Mouse (Mus musculus): ENCODE results near the gene Prox2. TPM values are rescaled to one million over a fixed set of nuclear protein-coding genes. Genes with fewer than 3 reads are reported as not detected.

The Prox2 gene
- 5.3 and 5.6 TPM in 2 replicates for polyA plus RNA-seq (2012)

DNA sequence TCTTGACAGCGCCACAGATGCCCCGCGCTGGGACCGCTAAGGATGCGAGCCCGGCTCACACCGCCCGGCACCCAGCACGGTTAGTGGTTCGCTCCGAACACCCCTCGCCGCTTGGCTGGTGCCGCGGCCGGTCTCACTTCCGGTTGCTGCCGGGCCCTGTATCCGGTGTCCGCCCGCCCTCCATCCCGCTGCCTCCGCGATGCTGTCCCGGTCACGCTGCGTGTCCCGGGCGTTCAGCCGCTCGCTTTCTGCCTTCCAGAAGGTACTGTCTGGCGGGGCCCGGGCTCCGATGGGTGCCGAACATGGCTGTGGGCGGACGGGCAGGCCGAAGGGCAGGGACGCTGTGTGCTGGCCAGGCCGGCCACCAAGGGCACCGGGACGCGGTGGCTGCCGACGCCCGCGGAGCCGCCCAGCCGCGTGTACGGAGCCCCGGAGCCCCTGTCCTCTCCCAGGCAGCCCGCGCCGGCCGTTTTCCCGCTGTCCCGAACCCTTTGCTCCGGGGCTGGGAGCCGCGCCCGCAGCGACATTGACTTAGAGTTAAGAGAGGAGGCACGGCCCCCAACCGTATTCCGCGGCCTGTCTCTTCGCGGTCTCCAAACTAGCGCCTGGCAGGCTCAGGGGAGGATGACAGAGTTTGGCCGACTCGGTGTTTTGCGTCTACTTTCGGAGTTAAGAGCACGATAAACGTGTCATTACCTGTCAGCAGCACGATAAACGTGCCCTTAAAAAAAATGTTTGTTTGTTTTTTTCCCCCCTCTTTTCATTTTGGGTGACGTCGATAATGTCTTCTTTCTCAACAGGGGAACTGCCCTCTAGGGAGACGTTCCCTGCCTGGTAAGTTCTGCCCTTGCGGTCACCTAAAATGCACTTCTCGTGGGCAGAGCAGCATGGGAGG is at the start of gene Prox2, which contains the start of gene Dlst:
Gene Prox2 (minus strand): TSS at position 62 of the 895 bp plus-strand sequence.
Gene Dlst (plus strand): TSS at position 136 of the 895 bp plus-strand sequence.
- no peak for TF ChIP-seq GATA1 (IDR thresholded peaks at IDR 0.05; ENCODE audit: low read length)

GRCm38 (mm10) chr12:85159592-85159991 is 49.0 kb upstream of the Prox2 start:
- no peak for TF ChIP-seq GATA1 (IDR thresholded peaks at IDR 0.05; ENCODE audit: low read length)

DNA sequence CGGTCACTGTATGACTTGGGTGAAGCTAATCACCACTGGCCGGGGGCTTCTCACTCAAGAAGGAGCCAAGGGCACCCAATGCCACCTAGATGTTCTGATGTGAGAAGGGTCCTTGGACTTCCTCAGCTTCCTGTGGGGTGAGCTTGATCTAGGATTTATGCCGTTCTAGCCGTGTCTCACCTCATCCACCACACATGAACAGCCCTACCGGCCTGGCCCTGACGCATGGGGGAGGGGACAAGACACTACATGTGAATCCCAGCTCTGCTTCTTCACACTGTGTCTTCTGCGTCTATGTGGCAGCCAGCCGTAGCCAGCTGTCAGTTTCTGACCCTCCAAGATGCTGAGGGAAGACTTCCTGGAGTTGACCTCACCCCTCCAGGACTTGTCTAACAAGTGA is 48.2 kb upstream of the Prox2 start:
- TF ChIP-seq GATA1 (IDR thresholded peaks at IDR 0.05; ENCODE audit: low read length), result no peak

DNA sequence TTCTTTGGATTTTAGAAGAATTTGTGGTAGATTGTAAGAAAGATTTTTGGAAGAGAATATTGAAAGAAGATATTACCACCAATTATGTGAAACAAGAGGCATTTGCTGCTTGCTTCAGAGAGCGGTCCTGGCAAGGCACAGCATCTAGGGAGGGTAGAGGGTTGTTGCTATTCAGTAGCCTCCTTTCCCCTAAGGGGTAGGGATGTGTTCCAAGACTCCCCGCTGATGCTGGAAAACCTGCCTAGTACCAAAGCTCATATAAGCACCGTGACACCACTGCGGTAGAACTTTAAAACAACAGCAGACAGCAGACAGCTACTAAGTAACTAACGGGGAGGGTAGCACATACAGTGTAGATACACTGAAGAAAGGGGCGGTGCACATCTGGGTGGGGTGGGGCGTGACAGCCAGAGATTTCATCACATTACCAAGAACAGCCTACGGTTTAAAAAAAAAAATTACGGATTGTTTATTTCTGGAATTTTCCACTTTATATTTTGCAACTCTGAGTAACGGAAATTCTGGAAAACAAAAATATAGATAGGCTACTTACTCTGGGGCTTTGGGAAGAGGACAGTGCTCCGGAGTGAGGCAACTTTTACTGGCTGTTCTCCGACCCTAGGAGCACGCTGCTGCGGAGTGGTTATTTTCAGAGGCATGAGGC is 47.4 kb upstream of the Prox2 start:
- TF ChIP-seq GATA1 (IDR thresholded peaks at IDR 0.05; ENCODE audit: low read length), result no peak

GRCm38 (mm10) chr12:85156324-85156723 is 45.8 kb upstream of the Prox2 start:
- no peak for TF ChIP-seq GATA1 (IDR thresholded peaks at IDR 0.05; ENCODE audit: low read length)

DNA sequence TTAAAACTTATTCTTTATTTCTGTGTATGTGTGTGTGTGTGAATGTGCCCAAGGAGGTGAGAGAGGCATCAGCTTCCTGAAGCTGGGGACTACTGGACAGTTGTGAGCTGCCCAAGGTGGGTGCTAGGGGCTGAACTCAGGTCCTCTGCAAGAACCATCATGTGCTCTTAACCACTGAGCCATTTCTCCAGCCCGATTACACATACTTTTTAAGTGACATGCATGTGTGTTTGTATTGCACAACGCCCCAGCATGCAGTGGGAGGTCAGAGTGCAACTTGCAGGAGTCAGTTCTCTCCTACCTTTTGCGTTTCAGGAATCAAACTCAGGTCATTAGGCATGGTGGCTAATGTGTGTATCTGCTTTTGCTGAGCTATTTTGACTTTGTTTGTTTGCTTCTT is 42.5 kb upstream of the Prox2 start:
- no peak for TF ChIP-seq GATA1 (IDR thresholded peaks at IDR 0.05; ENCODE audit: low read length)

DNA sequence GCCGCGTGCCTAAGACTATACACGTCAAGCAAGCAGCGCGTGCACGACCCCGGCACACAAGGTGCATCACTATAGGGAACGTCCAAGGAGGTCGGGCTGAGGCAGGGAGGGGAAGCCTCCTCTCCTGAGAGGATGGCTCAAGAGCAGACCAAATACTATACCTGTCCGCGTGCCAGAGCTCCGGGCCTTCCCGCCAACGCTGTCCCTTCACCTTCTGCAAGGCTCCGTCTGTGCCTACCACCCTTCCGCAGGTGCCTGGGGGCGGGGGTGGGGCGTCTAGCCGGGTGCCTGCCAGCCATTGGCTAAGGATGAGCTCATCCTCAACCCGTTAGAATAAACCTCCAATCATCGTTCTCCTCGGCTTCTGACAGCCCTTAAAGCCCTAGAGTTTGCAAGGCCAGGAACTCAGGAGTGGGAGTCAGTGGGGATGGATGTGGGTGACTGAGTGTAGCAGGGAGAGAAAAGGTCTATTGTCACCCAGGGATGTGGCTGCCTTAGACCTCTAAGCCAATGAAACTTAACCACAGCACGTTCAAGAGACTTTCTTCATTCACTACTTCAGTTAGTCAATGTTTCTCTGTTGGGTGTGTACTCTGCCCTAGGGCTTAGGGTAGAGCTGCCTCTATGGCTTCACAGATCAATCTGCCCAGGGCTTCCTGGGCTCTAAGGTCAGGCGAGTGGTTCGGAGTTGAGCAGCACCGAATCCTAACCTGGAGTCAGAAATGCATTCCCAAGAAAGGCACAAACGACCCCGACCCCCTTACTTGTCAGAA is 40.6 kb upstream of the Prox2 start, which contains the start of gene Rps6kl1:
Gene Rps6kl1 (minus strand): TSS at position 263 of the 773 bp plus-strand sequence.
- TF ChIP-seq GATA1 (IDR thresholded peaks at IDR 0.05; ENCODE audit: low read length), result no peak

DNA sequence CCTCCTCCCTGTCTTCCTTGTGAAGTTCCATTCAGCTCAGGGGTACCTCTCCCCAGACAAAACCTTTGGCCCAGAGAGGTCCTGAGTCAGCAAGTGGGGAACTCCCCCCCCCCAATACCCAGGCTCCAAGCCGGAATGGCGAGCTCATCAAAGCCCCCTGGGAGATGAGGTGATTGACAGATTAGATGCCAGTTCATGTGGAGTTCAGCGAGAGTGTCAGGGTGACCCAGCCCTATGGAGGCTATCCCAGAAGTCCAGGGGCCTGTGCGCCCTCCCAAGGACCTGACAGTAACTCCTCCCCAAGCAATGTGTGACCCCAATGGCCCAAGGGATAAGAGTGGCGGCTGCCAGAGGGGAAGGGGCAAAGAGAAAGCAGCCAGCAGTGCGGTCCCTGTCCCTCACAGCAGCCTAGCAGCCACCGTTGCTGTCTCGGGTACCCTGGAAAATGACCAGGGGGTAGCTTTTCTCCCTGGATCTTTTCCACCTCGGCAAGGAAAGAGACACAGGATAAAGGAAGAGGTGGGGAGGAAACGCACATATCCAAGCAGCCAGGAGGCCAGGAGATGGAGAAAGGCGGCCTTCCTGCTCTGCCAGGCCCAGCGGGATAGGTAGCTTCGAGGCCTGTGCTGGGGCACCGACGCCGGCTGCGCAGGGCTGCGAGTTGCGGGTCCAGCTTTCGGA is 39.9 kb upstream of the Prox2 start:
- no peak for TF ChIP-seq GATA1 (IDR thresholded peaks at IDR 0.05; ENCODE audit: low read length)

GRCm38 (mm10) chr12:85146881-85147280 is 36.3 kb upstream of the Prox2 start:
- no peak for TF ChIP-seq GATA1 (IDR thresholded peaks at IDR 0.05; ENCODE audit: low read length)

- TF ChIP-seq GATA1 (IDR thresholded peaks at IDR 0.05; ENCODE audit: low read length), result no peak
These were observed 35.8 kb upstream of the Prox2 start for GRCm38 (mm10) chr12:85146355-85146754.

- TF ChIP-seq GATA1 (IDR thresholded peaks at IDR 0.05; ENCODE audit: low read length), result no peak
These were observed 35.1 kb upstream of the Prox2 start for GRCm38 (mm10) chr12:85145630-85146029.

DNA sequence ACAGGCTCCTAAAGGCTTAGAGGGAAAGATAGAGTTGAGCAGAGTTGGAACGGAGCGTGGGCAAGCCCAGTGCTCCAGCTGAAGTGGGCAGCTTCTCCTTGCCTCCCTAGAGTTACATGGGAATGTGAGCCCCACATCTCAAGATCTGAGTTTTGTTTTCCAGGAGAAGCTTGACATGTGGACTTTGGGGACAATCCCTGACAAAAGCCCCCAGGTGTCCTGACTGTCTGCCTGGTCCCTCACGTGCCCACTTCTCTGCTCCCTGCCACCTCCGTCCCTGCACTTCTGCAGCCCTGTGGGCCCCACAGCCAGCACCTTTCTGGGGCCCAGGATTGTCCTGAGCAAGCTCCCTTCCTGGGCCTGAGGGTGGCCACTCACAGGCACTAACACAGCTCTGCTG is 34.3 kb upstream of the Prox2 start:
- TF ChIP-seq GATA1 (IDR thresholded peaks at IDR 0.05; ENCODE audit: low read length), result no peak

DNA sequence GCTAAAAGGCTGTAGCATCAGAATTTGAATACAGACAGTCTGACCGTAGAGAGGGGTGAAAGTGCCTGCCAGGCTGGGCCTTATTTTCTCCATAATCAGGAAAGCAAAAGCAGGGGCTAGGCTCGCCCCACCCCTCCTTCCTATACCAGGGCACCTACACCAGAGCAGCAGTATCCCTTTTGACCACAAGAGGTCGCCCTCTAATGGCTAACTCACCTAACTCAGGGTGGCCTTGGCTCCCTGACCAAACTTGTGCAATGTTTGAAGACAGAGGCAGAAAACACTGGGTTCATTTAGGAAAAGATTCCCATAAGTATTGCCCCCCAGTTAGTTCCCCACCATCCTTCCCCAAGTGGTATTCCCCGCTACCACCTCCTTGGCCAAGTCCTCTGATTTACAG is 32.2 kb upstream of the Prox2 start:
- TF ChIP-seq GATA1 (IDR thresholded peaks at IDR 0.05; ENCODE audit: low read length), result no peak

- TF ChIP-seq GATA1 (IDR thresholded peaks at IDR 0.05; ENCODE audit: low read length), result no peak
These were observed 30.5 kb upstream of the Prox2 start for GRCm38 (mm10) chr12:85141096-85141495.

GRCm38 (mm10) chr12:85140036-85140701 is 29.6 kb upstream of the Prox2 start:
- TF ChIP-seq GATA1 (IDR thresholded peaks at IDR 0.05; ENCODE audit: low read length), result no peak

All from G1E-ER4 (cell line).